Mouse (Mus musculus): ENCODE results near the gene Hoxa1.

- TF ChIP-seq GATA1 (IDR thresholded peaks at IDR 0.05; ENCODE audit: borderline replicate concordance, low read length): no peak
- no peak for TF ChIP-seq FLI1 (IDR thresholded peaks at IDR 0.05; ENCODE audit: low read length)
These were observed 8.4 kb upstream of the Hoxa1 start for GRCm38 (mm10) chr6:52166431-52167077.
